Mouse (Mus musculus): ENCODE results near the gene Trmt1.
"Not testable (repeated sequence)": the region's sequence is repeated elsewhere in the genome, so short reads cannot be mapped to it uniquely, and the experiment has no call there.

Trmt1 gene

DNA sequence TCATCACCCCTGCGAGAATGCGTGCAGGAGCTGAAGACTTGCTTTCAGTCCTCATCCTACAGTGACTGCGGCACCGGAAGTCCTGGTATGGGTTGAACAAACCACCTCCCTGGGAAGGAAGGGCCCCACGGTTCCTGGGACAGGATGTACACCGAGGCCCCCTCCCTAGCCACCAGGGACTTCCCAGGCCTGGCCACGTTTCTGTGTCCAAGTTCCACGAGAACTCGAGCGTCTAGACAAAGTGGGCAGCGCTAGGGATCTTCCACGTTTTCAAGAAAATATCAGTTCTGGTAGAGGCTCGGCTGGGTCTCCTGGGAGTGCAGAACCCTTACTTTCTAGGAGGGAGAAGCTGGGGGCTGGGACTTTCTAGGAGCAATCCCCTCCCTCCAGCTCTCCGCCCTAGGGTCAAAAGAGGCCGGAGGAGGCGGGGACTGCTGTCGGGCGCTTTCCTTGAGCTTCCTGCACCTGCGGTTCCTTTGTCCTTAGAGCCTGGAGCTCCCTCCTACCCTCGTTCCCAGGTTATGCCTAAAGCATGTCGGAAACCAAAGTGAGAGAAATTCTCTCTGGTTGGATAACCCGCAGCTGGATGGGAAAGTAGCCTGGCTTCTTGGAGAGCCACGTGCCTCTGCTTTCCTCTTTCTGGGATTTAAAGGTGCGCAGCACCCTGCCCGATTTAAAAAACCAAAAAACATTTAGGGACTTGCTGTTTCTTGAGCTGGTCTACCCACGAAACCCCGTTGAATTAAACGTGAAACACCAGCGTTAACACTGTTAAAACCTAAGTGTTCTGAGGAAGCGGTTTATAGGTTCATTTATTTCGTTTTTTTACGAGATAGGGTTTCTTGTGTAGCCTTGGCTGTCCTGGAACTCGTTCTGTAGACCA, 25.9 kb upstream of the Trmt1 start:
- DNase-seq (ENCODE audit: low spot score) = peak; percentile 83

GRCm38 (mm10) chr8:84660819-84661457, 25.2 kb upstream of the Trmt1 start:
- DNase-seq (ENCODE audit: low spot score) = peak; percentile 61

- peak; percentile 64 for DNase-seq (ENCODE audit: low spot score)
Observed at GRCm38 (mm10) chr8:84661458-84661871, 24.6 kb upstream of the Trmt1 start.

- peak; percentile 68 for DNase-seq (ENCODE audit: low spot score)
Observed at GRCm38 (mm10) chr8:84661961-84662571, 24.0 kb upstream of the Trmt1 start.

DNA sequence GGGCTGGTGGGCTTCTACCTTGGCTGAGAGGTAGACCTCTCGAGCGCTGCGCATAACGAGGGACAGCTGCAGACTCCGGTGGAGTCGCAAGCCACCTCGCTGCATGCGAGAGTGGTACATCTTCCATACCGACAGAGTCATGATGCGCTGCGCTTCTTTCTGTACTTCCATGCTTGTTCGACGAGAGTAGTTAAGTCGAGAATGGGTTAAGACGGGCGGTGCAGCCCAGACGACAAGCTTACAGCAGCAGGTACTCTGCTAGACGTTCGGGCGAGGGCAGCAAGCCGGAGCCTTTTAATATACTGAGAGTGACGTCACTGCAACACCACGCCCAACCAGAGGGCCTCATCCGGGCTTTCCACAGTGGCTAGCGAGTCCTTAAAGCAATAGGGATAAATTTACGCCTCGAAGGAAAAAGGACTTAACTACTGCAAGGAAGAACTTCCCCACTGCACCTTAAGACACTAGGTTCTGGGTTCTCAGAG, 23.5 kb upstream of the Trmt1 start, which contains the start of gene Ier2:
Ier2 (minus strand) TSS at position 272 of the 485 bp plus-strand sequence.
- peak; percentile 96 for DNase-seq (ENCODE audit: low spot score)

DNA sequence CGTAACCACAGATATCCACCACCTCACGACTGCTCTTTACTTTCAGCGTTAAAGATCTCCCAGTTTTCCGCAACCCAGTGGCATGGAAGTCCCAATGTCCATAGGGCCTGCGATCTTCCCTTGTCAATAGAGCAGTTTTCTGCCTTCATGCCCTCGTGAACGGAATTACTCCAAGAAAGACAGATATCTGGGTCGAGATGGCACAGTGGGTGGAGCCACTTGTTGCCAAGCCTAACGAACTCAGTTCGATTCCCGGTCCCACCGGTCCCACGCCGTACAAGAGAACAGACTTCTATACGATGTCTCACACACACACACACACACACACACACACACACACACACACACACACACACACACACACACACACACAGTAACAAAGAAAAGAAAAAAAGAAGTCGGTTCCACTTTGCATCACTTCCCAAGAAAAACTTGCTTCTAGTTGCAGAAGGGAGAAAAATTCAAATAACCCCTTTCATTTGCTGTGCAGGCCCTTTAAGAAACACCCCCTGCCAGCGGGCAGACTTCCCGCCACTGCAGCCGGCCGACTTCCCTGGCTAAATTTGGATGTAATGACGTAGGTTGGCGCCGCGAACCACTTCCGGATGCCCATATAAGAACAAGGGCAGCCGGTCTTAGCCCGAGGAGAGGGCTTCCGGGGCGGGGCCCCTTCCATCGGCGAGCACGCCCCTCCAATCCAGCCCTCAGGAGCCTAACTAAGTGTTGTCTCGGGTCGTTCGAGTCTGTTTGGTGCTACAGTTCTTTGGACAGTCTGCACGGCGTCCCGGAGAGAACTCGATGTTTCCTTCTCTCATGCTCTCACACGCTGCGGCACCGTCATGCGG, 22.4 kb upstream of the Trmt1 start:
- peak; percentile 98 for DNase-seq (ENCODE audit: low spot score)

- DNase-seq (ENCODE audit: low spot score) = peak; percentile 88
Observed at GRCm38 (mm10) chr8:84664566-84665384, 21.3 kb upstream of the Trmt1 start.

GRCm38 (mm10) chr8:84665385-84665893, 20.7 kb upstream of the Trmt1 start:
- peak; percentile 60 for DNase-seq (ENCODE audit: low spot score)

DNA sequence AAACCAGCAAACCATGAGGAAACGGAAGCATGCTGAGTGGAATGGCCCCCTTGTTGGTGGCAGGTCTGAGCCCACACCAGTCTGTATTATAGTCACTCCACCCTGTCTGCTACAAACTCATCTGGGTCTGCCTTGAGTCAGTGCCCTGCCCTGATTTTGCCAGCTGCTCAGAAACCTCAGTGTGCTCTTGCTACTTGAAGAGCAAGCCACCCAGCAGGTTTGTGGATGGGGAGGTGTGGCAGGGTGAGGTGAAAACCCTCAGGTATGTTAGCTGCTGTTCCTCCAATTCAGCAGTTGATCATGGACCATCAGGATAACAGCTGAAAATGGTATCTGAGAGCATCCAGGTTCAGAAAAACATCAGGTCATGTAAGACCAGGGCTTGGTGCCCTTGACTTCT, 18.0 kb upstream of the Trmt1 start:
- DNase-seq (ENCODE audit: low spot score) = no peak

DNA sequence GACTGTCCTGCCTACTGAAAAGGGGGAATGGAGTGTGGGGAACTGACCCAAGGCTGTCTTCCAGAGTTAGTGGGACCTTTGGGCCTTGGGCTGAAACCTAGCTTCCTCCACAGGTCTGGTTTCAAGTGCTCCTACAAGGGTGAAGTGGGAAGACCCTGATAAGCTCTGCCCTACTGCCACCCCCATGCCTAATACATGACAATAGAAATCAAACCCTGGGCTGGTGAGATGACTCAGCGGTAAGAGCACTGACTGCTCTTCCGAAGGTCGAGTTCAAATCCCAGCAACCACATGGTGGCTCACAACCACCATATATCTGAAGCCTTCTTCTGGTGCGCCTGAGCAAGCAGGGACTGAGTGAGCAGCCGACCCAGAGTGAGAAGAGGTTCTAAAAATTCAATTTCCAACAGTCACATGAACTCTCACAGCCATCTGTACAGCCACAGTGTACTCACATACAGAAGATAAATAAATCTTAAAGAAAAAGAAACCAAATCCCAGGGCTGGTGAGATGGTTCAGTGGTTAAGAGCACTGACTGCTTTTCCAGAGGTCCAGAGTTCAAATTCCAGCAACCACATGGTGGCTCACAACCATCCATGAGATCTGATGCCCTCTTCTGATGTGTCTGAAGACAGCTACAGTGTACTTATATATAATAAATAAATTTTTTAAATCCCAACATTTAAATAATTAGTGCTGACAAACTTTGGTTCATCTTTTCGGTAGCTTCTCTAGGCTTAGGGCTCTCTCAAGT, 17.2 kb upstream of the Trmt1 start:
- DNase-seq (ENCODE audit: low spot score) = no peak

DNA sequence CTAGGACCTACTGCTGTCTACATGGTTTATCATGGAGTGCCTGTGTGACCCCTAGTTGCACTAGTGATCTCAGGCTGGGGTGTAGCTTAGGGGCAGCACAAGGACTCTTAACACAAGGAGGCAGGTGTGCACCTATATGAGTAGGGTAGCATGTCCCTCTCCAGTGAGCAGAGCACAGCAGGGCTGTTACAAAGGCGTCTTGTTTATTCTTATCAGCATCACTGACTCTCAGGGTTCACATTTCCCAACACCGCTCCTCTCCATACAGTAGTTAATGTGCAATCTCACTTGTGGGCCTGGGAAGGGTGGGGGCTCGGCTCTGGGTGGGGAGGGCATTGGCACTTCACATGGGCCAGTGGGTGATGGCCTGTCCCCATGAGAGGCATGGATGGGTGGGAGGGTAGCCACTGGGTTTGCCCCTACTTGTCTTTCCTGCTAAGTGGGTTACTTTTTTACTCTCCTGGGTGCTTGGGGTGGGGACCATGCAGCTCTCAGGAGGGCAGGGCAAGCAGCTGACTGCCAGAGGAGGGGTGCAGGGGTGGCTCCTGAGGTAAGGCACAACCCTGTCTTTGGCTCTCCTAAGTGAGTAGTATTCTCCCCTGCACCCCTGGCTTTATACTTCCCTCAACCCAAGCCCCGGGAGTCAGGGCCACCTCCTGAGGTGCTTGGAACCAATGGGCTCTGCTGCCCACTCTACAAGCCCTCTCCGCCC, 15.7 kb upstream of the Trmt1 start:
- not testable (repeated sequence) for DNase-seq (ENCODE audit: low spot score)

DNA sequence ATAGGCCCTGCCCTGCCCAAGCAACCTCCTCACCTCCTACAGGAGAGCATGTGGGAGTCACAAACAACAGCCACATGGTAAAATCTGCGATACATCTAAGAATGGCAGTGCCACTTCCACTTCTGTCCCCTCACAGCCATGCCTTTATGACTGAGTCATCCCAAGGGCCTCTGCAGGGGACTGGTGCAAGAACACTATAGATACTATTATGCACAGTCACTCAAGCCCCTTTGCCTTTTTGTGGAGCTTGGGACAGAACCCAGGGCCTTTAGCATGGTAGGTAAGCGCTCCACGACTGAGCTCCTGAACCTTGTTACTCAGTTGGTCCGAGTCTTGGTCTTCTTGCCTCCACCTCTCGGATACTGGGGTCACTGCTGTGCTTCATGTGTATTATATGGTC, 8.8 kb upstream of the Trmt1 start:
- no peak for DNase-seq (ENCODE audit: low spot score)

DNA sequence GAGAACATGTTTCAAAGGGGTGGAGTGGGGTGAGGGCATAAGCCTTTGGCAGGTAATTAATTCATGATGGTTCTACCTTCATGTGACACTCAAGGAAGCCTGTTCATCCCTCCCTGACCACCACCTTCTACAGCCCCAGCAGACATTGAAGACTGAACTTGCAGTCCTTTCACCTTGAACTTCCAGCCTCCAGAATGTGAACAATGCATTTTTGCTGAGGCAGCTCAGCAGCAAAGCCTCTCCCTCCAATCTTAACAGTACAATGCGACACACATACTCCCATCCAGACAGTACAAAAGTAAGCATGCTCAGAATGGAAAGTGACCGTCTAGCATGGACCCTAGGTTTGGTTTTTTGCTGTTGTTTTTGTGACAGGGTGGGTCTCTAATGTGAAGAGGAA, 4.6 kb upstream of the Trmt1 start:
- DNase-seq (ENCODE audit: low spot score) = no peak

DNA sequence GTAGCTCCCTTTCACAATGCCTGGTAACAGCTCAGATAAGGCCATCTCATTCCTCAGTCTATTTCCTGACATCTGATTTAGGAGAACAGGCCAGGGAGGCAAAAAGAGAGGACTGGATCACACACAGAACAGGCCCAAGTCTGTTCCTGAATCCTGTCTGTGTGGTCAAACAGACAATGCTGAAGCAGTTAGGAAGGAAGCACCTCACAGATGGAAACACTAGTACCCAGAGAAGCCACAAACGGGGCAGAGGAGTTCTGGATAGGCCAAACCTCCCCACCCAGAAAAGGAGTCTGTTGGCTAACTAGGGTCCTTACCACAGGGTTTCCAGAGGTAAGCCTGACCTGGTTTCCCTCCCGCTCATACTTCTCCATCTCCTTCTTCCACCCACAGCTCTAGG, 3.9 kb upstream of the Trmt1 start:
- DNase-seq (ENCODE audit: low spot score) = no peak

- no peak for DNase-seq (ENCODE audit: low spot score)
Observed at GRCm38 (mm10) chr8:84684537-84684936, 1.6 kb upstream of the Trmt1 start.

DNA sequence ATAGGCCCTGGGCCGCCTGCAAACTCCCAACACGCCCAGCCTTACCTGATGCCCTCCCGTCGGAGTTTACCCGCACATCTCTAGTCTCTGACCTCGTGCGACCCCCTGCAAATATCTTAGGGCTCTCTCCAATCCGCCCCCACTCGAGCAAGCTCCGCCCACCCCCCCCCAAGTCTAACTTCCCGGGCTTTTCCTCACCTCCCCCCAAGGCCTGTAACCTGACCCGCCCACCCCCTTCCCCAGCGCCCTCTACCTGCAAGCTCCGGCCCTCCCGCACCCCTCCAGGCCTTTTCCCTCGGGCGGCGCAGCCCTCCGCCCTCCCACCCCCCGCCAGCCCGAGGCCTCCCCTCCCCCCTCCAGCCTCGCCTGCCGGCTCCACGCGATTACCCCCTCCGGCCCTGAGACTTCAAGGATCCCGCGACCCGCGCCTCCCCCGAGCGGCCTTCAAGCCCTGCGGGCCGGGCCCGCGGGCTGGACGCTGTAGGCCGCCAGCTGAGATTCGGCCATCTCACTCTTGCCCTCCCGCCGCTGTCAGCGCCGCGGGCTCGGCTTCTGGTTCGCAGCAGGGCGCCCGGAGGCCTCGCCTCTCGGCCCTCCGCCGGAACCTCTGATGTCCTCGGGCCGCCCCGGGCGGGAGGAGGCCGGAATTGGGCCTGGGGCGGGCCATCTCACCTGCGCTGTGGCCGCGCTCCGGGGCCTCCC, 1.0 kb downstream of the Trmt1 start:
- peak; percentile 64 for DNase-seq (ENCODE audit: low spot score)

DNA sequence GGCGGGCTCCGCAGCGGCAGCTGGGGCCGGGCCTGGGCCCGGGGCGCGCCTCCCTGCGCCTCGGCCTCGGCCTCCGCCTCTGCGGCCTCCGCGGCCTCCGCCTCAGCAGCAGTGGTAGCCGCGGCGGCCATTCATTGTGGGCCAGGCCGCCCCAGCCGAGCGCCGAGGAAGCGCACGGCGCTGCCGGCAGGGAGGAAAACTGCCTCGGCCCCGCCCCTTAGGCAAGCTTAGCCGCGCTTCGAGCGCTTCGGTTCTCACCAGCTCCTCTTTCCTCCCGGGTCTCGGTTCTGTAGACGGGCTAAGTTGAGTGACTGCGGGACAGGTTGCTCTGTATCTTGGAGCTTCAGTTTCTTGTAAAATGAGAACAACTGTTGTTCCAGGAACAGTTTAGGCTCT, 1.6 kb downstream of the Trmt1 start, which contains the start of gene Nacc1:
Nacc1 (minus strand) TSS at position 158 of the 396 bp plus-strand sequence.
- DNase-seq (ENCODE audit: low spot score) = peak; percentile 93

DNA sequence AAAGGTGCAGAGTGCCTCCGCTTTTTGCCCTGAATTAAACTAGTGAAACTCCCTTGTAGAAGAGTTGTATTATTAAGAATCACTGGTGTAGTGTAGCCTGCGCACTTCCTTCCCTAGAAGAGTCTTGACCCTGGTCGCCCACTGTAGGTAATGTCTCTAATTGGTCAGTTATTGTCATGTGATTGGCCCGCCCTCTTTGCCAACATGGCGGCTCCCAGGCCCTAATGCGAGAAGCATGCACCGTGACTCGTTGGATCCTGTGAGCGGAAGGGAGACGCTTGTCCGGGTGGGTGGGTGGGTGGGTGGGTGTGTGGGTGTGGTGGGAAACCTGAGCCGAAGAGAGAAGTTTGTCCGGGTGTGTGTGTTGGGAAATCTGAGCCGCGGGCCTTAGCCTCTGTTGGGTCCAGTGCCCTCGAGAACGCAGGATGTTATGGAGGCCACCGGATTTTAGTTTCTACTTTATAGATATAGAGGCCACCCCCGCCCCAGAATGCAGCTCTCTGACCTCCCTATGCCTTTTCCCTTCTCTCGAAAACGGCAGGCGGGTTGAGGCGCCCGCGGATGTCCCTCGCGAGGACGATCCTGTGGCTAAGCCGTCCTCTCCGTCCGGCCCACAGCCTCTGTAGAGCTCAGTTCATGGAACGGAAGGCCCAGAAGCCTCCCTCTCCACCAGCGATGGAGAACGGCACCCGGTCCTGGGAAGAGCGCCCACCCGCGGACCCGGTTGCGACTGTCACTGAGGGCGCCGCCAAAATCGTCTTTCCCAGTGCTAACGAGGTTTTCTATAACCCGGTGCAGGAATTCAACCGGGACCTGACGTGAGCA, 3.2 kb downstream of the Trmt1 start:
- peak; percentile 96 for DNase-seq (ENCODE audit: low spot score)

Measured in embryo, embryonic 10 days (tissue).